Mouse (Mus musculus) CD4-positive helper T cell, adult 2 months (primary cell): ENCODE data around the gene Zg16.
"Not testable (repeated sequence)": the region's sequence is repeated elsewhere in the genome, so short reads cannot be mapped to it uniquely, and the experiment has no call there.

ENCODE experiments used
- DNase-seq: peaks from one replicate; pipeline ENCODE4 v3.0.0-alpha.2; 2012; ENCODE audit warnings: low read depth, missing footprints, low spot score

The Zg16 gene

GRCm38 (mm10) chr7:127104560-127105332, 17.6 kb upstream of the Zg16 start:
- peak; percentile 87 for DNase-seq

GRCm38 (mm10) chr7:127103960-127104359, 16.8 kb upstream of the Zg16 start:
- peak; percentile 70 for DNase-seq

- DNase-seq = no peak
Observed at GRCm38 (mm10) chr7:127102148-127102547, 15.0 kb upstream of the Zg16 start.

- no peak for DNase-seq
Observed at GRCm38 (mm10) chr7:127101451-127102016, 14.4 kb upstream of the Zg16 start.

- peak; percentile 50 for DNase-seq
Observed at GRCm38 (mm10) chr7:127099528-127099927, 12.4 kb upstream of the Zg16 start.

GRCm38 (mm10) chr7:127098950-127099349, 11.8 kb upstream of the Zg16 start:
- no peak for DNase-seq

- DNase-seq = no peak
Observed at GRCm38 (mm10) chr7:127098521-127098920, 11.4 kb upstream of the Zg16 start.

GRCm38 (mm10) chr7:127096456-127096855, 9.3 kb upstream of the Zg16 start:
- DNase-seq = no peak

- DNase-seq = peak; percentile 32
Observed at GRCm38 (mm10) chr7:127093914-127094313, 6.8 kb upstream of the Zg16 start.

GRCm38 (mm10) chr7:127091114-127091896, 4.2 kb upstream of the Zg16 start, which contains the start of gene AI467606:
Gene AI467606 (plus strand): TSS chr7:127091359.
- DNase-seq = peak; percentile 98

GRCm38 (mm10) chr7:127090154-127091113, 3.3 kb upstream of the Zg16 start:
- peak; percentile 73 for DNase-seq

- DNase-seq = peak; percentile 71
Observed at GRCm38 (mm10) chr7:127088901-127089845, 2.0 kb upstream of the Zg16 start.

GRCm38 (mm10) chr7:127088083-127088482, 955 bp upstream of the Zg16 start:
- no peak for DNase-seq

GRCm38 (mm10) chr7:127085751-127086150, 1.4 kb downstream of the Zg16 start:
- DNase-seq = not testable (repeated sequence)

GRCm38 (mm10) chr7:127084794-127085193, 2.3 kb downstream of the Zg16 start:
- DNase-seq = no peak

- DNase-seq = peak; percentile 72
Observed at GRCm38 (mm10) chr7:127083689-127084088, 3.4 kb downstream of the Zg16 start.

- peak; percentile 41 for DNase-seq
Observed at GRCm38 (mm10) chr7:127082995-127083394, 4.1 kb downstream of the Zg16 start.

- DNase-seq = peak; percentile 53
Observed at GRCm38 (mm10) chr7:127082271-127082670, 4.9 kb downstream of the Zg16 start.

- DNase-seq = no peak
Observed at GRCm38 (mm10) chr7:127080045-127080444, 7.1 kb downstream of the Zg16 start.

- DNase-seq = peak; percentile 55
Observed at GRCm38 (mm10) chr7:127077692-127078091, 9.4 kb downstream of the Zg16 start.
